Mouse (Mus musculus) central nervous system, embryonic 11.5 days (tissue): ENCODE results near the gene Dcaf11. TPM values are rescaled to one million over a fixed set of nuclear protein-coding genes. Genes with fewer than 3 reads are reported as not detected.

Source experiments
- polyA plus RNA-seq: library from polyadenylated mRNA; depleted of rRNA; stranded (reverse); fragments of >200 nt; gene quantifications from 2 replicates; pipeline ENCODE4 v1.2.3, GENCODE M21; 2012; rRNA removed

Gene Dcaf11
- 63.0 and 75.5 TPM in 2 replicates for polyA plus RNA-seq

DNA sequence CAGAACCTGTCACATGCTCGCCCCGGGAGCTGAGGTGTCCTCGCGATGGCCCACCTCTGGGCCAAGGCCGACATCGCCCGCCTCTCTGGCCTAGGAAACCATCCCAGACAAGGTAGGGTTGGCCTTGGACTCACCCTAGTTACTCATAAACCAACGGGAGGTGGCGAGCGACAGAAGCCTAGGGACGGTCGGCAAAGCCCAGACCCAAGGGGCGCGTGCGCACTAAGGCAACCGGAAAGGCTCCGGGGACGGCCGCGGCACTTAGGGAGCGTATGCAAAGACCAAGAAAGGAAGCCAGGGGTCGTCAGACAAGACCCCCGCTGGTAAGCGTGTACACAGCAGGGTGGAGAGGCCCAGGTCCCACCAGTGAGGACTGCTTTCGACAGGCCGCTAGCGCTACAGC lies at the start of gene Dcaf11:
TSS of gene Dcaf11 (plus strand) at position 208 of the 403 bp plus-strand sequence.

DNA sequence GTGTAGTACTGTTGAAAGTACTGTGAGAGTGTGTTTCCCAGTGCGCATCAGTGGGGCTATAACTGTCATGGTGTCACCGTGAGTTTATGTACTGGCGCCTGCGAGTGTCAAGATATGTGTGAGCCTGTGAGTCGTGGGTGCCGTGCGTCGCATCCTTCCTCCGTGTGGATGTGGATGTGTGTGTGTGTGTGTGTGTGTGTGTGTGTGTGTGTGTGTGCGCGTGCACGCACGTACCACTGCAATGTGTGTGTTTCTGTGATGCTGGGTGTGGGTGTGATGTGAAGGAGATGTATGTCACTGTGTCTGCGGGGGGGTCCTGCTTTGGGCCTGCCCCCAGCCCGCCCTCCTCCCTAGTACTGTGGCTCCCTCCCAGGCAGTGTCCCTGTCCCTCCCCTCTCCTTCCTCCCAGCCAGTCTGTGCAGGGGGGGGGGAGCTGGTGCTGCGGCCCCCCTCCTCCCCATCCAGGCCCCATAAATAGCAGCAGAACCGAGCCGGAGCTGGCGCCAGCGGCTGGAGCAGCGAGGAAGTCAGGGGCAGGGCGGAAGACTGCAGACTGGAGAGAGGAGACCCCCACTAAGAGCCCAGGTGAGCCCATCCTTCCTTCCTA lies 49.6 kb upstream of the Dcaf11 start, which contains the start of gene Cpne6:
TSS of gene Cpne6 (plus strand) at position 321 of the 607 bp plus-strand sequence.

DNA sequence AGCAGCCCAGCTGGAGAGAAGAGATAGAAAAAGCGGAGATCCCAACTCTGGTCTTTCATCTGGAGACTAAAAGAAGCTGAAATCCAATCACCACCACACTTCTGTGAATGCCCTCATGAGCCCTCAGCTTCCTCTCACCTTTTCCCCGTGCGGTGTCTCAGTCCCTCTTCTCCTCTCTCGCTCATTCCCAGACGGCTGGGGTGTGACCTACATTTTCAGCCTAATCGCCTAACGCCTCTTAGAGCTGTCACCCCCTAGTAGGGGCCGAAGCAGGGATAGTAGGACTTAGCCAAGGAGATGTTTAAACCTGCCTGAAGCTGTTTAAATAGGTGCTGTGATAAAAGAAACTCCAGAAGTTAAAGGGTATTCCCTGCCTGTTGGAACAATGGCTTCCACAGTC lies 35.0 kb upstream of the Dcaf11 start, which contains the start of gene Nrl:
TSS of gene Nrl (minus strand) at position 197 of the 400 bp plus-strand sequence.

DNA sequence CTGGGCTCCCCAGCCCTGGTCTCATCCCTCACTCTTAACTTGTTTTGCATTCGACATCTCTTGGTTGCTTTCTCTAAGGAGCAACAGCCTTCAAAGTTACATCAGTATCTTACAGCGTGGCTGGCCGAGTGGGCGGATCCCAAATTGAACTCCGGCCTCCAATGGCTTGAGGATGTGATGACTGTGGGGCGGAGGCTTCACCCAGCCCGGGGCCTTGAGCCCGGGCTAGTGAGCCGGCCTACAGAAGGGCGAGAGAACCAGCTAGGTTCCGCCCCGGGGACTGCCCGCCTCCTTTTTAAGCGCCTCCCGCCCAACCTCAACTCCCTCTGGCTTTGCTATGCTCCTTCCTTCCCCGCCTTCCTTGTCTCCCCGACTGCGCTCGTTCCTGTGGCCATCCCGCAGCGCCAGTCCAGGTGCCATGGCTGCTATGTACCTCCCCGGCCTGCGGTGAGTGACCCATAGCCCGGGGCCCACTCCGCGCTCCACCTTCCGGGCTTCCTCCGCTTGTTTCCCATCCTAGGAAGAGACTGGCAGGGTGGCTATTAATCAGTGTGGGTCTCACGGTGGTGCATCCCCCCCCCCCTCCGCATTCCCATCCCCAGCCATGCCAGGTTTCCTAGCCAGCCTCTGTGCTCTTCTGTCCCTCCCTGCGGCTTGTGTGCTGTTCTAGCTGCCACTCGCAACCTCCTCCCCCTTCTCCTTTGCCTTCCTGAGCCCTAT lies 19.6 kb upstream of the Dcaf11 start, which contains the start of gene Pck2:
TSS of gene Pck2 (plus strand) at position 200 of the 720 bp plus-strand sequence.

DNA sequence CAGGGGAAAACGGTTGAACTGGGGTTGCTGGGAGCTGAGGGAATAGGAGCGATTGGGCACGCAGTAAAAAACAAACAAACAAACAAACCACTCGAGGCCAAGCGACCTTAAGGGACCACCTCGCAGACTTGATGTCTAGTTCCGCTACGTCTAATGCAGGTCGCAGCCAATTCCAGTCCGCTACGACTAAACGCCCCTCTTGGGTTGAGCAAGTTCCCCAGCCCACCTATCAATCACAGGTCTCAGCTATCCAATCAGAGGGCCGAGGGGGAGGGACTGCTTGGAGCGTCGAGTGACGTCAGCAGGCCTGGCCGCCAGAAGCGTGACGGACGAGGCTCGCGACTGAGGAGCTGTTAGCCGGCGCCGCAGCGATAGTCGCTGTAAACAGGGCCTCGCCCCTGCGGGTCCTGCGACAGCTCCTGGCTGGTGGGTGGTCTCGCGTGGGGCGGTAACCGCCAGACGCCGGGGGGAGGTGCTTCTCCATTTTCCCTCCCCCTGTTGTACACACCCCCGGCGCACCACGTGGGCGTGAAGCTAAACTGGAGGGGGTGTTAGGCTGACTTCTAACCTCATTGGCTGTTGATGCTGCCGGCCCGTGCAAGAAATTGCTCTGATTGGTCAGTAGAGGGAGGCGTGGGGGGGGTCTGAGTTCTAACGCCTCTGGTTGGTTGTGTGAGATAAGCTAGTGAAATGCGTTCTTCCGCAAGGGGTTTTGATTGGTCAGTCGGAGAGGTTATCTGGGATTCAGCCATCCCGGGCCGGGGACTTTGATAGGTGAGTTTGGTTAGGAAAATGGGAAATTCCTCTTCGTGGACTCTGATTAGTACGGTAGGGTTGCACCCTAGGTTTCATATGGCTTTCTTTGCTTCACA lies 632 bp downstream of the Dcaf11 start, which contains the start of gene A730061H03Rik:
TSS of gene A730061H03Rik (minus strand) at position 205 of the 872 bp plus-strand sequence.

DNA sequence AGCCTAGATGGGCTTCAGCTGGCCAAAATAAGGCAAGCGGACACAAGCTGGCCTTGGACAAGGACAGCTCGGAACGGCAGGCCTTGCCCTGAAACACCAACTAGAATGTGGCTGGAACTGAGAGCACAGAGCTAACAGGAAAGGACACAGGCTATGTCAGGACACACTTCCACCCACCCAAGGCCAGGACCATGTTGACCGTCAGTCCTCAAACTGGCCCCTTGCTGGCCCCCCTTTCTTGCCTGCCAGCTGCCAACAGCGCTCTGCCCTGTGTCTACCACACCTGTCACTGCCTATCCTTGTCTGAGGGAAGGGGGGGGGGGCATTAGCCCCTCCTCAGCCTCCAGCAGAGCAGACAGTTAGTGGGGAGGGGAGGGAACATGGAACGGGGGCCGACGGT lies 15.5 kb downstream of the Dcaf11 start, which contains the start of gene Fitm1:
TSS of gene Fitm1 (plus strand) at position 316 of the 400 bp plus-strand sequence.

DNA sequence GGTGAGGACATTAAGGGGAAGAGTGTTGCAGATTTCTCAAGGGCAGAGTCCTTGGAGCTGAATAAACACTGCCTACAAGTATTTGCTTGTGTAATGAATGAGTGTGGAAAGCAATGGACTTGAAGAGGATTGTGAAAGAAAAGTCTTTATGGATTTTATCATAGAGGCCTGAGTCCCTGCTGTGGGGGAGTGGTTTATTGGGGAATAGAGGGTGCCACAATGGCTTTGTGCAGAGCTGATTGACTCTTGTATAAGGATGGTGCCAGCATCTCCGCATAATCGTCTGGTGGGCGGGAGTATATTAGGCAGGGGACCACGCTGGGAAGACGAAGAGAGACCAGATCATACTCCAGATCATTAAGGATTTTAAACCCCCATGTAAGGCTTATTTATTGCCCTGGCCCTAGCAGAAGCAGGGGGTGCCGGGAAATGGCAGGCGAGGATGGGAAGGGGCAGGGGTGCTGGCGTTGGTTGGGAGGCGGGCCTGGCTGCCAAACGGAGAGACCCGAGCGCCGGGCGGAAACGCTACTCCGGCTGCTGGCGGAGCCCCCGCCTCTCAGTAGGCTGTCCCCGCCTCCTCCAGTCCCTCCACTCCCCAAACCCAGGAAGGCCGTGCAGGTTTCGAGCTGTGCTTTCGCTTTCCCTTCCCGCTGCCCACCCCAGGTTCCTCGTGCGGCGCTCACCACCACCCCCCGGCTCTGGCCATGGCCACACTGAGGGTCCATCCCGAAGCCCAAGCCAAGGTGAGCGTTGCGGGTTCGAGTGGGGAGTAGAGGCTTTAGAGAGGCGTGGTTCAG lies 18.3 kb downstream of the Dcaf11 start, which contains the start of gene Psme1:
TSS of gene Psme1 (plus strand) at position 253 of the 797 bp plus-strand sequence.

DNA sequence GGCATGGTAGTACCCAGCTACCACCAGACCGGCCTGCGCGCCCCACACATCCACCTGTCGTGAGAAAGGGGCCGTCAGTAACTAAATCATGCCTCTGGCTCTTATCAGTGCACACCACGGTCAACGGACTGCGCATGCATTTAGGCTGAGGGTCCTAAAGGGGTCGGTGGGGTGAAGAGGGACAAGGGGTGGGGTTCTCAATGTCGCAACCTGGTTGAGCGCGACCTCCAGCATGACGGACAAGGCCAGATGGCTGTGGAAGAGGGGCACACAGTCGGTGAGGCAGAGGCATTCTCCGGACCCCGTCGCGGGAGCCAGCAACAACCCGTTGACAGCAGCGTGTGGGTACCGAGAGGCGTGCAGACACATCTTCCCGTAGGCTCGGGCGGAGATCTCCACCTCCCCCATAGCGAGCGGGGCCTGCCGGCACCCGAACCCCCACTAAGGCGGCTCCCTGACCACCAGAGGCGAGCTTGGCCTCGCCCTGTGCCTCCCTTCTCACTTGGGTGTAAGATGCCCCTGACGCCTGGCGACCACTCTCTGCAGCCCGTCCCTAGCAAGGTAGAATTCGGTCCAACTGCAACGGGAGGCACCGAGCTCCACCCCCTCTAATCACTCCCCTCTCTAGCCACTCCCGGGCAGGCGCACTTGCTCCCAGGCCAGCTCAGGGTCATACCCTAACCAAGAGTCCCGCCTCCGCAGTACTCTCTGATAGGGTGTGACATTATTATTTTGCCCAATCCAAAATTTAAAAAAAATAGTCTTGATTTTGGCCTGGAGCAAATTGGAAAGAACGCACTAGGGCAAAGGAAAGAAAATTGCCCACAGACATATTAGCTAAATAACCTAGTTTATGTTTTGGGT lies 25.1 kb downstream of the Dcaf11 start, which contains the start of gene Emc9:
TSS of gene Emc9 (minus strand) at position 601 of the 864 bp plus-strand sequence.

DNA sequence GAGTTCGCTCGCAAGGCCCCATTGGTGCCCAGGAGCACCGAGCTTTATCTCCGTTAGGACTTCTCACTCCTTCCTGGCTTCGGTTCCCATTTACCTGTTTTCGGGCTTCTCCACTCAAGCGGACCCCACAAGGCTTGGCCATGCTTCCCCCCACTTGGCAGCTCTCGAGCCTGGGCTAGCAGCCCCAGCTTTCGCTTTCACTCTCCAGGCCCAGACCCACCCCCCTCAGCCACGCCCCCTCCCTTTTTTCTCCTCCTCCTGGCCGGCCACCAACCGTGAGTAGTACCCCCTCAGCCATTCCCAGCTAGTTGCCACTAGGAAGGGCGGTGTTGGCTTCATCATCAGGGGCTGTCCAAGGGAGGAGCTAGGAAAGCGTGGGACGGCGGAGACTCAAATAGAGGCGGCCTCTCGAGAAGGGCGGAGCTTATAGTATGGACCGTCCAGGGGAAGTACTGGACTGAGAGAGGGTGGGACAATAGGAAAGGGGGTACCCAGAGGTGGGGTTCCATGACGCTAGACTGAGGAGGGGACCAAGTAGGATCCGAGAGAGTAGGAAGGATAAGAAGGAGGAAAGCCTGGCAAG lies 31.0 kb downstream of the Dcaf11 start, which contains the start of gene Psme2:
TSS of gene Psme2 (minus strand) at position 366 of the 583 bp plus-strand sequence.

DNA sequence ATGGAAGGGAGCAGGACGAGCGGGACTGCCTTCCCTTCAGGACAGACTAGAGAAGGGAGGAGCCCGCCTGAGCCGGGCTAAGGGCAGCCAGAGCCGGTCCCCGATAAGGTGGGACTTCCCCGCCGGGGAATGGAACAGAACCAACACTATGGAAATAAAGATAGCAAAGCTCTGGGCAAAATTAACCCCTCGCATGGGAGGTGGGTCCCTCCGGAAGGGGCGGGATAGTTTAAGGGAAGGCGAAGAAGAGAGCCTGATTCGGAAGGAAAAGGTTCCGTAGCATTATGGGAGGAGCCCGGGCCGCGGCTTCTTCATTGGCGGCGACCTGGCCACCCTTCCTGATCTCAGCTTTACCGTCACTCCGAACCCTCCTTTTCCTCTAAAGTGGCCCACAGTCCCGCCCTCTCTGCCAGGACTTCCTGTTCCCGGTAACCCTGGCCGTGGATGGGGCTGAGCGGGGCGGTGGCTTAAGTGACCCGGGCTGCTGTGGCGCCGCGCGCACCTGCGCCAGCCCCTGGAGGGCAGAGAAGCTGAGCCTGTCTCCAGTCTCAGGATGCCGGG lies 31.6 kb downstream of the Dcaf11 start, which contains the start of gene Rnf31:
TSS of gene Rnf31 (plus strand) at position 378 of the 561 bp plus-strand sequence.

DNA sequence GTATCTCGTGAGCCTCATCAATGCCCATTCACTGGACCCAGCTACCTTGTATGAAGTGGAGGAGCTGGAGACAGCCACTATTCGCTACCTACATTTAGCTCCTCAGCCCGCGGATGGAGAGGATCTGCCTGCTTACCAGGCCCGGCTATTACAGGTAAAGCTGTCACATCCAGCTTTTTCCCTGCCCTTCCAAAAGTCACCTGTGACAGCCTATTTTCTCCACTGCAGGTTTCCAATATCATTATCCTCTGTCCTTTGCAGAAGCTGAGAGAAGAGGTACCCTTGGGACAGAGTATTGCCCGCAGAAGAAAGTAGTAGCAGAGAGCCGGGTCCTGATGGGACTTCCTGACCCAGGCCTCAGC lies 43.4 kb downstream of the Dcaf11 start, which contains the start of gene Irf9:
TSS of gene Irf9 (plus strand) at position 301 of the 362 bp plus-strand sequence.

DNA sequence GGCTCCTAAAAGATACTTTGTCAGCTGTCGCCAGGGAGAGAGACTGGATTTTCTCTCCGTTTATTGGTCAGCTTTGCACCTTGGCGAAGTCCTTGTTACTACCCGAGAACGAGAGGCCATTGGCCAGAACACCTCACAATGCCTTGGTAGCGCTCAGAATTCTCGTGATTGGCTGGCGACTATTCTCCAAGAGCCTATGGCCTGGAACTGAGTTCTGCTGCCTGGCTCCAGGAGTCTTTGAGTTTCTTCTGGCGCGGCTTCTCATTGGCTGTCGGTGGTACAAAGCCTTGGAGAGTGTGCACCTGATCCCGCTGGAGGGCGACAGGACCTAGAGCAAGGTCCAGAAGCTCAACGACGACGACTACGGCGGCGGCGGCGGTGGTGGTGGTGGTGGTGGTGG lies 58.0 kb downstream of the Dcaf11 start, which contains the start of gene Rec8:
TSS of gene Rec8 (plus strand) at position 216 of the 400 bp plus-strand sequence.

Other genes with a start within 250 kb of the Dcaf11 start
- gene Dhrs4, start 81.2 kb upstream of the Dcaf11 start, polyA plus RNA-seq: 48.2 and 49.4 TPM in 2 replicates
- gene Carmil3, start 69.4 kb upstream of the Dcaf11 start, polyA plus RNA-seq: 55.6 and 61.7 TPM in 2 replicates
- gene Cpne6, start 49.6 kb upstream of the Dcaf11 start, polyA plus RNA-seq: 0.79 and 1.2 TPM in 2 replicates
- 0.09 and 0.11 TPM in 2 replicates for gene Nrl, start 35.0 kb upstream of the Dcaf11 start, polyA plus RNA-seq
- gene Pck2, start 19.7 kb upstream of the Dcaf11 start, polyA plus RNA-seq: 17.8 and 25.7 TPM in 2 replicates
- 0.18 and 0.30 TPM in 2 replicates for gene A730061H03Rik, start 400 bp downstream of the Dcaf11 start, polyA plus RNA-seq
- 1.3 and 8.1 TPM in 2 replicates for gene Fitm1, start 15.6 kb downstream of the Dcaf11 start, polyA plus RNA-seq
- gene Psme1, start 18.1 kb downstream of the Dcaf11 start, polyA plus RNA-seq: 75.5 and 136 TPM in 2 replicates
- gene Emc9, start 25.3 kb downstream of the Dcaf11 start, polyA plus RNA-seq: 7.7 TPM in 2 replicates
- gene Psme2, start 31.1 kb downstream of the Dcaf11 start, polyA plus RNA-seq: 72.7 and 98.9 TPM in 2 replicates
- 22.3 and 22.4 TPM in 2 replicates for gene Rnf31, start 31.7 kb downstream of the Dcaf11 start, polyA plus RNA-seq
- gene Irf9, start 43.6 kb downstream of the Dcaf11 start, polyA plus RNA-seq: 19.0 and 20.1 TPM in 2 replicates
- 17.0 and 19.2 TPM in 2 replicates for gene Rec8, start 58.0 kb downstream of the Dcaf11 start, polyA plus RNA-seq
- 119 and 120 TPM in 2 replicates for gene Ipo4, start 76.0 kb downstream of the Dcaf11 start, polyA plus RNA-seq
- 3.4 and 4.1 TPM in 2 replicates for gene Gm49378, start 77.9 kb downstream of the Dcaf11 start, polyA plus RNA-seq
- 52.0 and 59.3 TPM in 2 replicates for gene Tm9sf1, start 83.8 kb downstream of the Dcaf11 start, polyA plus RNA-seq
- gene Tssk4, start 90.2 kb downstream of the Dcaf11 start, polyA plus RNA-seq: 2.4 TPM in 2 replicates
- 54.9 and 66.5 TPM in 2 replicates for gene Mdp1, start 100.5 kb downstream of the Dcaf11 start, polyA plus RNA-seq
- 40.5 and 45.5 TPM in 2 replicates for gene Gmpr2, start 111.9 kb downstream of the Dcaf11 start, polyA plus RNA-seq
- gene Nedd8, start 112.1 kb downstream of the Dcaf11 start, polyA plus RNA-seq: 438 and 468 TPM in 2 replicates
- 48.1 and 69.4 TPM in 2 replicates for gene Tinf2, start 121.8 kb downstream of the Dcaf11 start, polyA plus RNA-seq
- gene Tgm1, start 153.9 kb downstream of the Dcaf11 start, polyA plus RNA-seq: 0.82 and 0.91 TPM in 2 replicates
- gene Rabggta, start 162.3 kb downstream of the Dcaf11 start, polyA plus RNA-seq: 27.0 and 29.8 TPM in 2 replicates
- gene Dhrs1, start 185.7 kb downstream of the Dcaf11 start, polyA plus RNA-seq: 64.8 and 70.9 TPM in 2 replicates
- 24.1 and 26.2 TPM in 2 replicates for gene Nop9, start 185.7 kb downstream of the Dcaf11 start, polyA plus RNA-seq
- 1.9 and 2.2 TPM in 2 replicates for gene Cideb, start 198.5 kb downstream of the Dcaf11 start, polyA plus RNA-seq
- 0.31 and 0.32 TPM in 2 replicates for gene Ltb4r2, start 201.4 kb downstream of the Dcaf11 start, polyA plus RNA-seq
- gene Ltb4r1, start 206.0 kb downstream of the Dcaf11 start, polyA plus RNA-seq: 0.43 and 0.58 TPM in 2 replicates
- 3.7 and 15.6 TPM in 2 replicates for gene Adcy4, start 224.1 kb downstream of the Dcaf11 start, polyA plus RNA-seq
- gene Ripk3, start 228.9 kb downstream of the Dcaf11 start, polyA plus RNA-seq: 7.1 and 18.8 TPM in 2 replicates